Mouse (Mus musculus): Measurements from ENCODE around the gene Prkg1. TPM values are rescaled to one million over a fixed set of nuclear protein-coding genes. Genes with fewer than 3 reads are reported as not detected.

The Prkg1 gene
- polyA plus RNA-seq, 1 experiment from 2014 or later: 6.0 TPM

- Histone ChIP-seq H3K36me3 (ENCODE audit: insufficient read depth) (no peaks in the 10 kb centered on the region), H3K27ac (ENCODE audit: low read depth) (no peak overlapping the region), H3K9ac (no peak overlapping the region), H3K4me1 (ENCODE audit: insufficient read depth) (no peaks in the 10 kb centered on the region), H3K9me3 (ENCODE audit: low read depth, low read length) (no peaks in the 10 kb centered on the region), H3K4me3 (ENCODE audit: low read depth, low read length) (no peak overlapping the region), H3K27me3 (ENCODE audit: insufficient read depth, low read length) (no peaks in the 10 kb centered on the region), H3K4me2 (no peak overlapping the region)
- WGBS: 23% methylated on average over 2 of the region's 2 CpGs
- DNase-seq (no peak), ATAC-seq (ENCODE audit: insufficient read depth) (no peak)
- TF ChIP-seq CTCF (IDR thresholded peaks at IDR 0.05; ENCODE audit: low read depth): no peak
Observed at GRCm38 (mm10) chr19:31210449-31210848, 554.4 kb downstream of the Prkg1 start.

- H3K9me3 ChIP-seq (ENCODE audit: low read depth, low read length): no peaks in the 10 kb centered on the region
- no peak overlapping the region for H3K27ac ChIP-seq (ENCODE audit: low read depth)
- no peak for ATAC-seq (ENCODE audit: insufficient read depth)
- no peaks in the 10 kb centered on the region for H3K4me1 ChIP-seq (ENCODE audit: insufficient read depth)
- no peak overlapping the region for H3K4me3 ChIP-seq (ENCODE audit: low read depth, low read length)
- no peak for DNase-seq
- no peak overlapping the region for H3K9ac ChIP-seq
- H3K36me3 ChIP-seq (ENCODE audit: insufficient read depth): no peaks in the 10 kb centered on the region
- H3K27me3 ChIP-seq (ENCODE audit: insufficient read depth, low read length): no peaks in the 10 kb centered on the region
- H3K4me2 ChIP-seq: no peak overlapping the region
- WGBS: 39% methylated on average over 5 of the region's 5 CpGs
- TF ChIP-seq CTCF (IDR thresholded peaks at IDR 0.05; ENCODE audit: low read depth): no peak
Observed at GRCm38 (mm10) chr19:31199583-31199982, 565.2 kb downstream of the Prkg1 start.

GRCm38 (mm10) chr19:31198461-31198860 is 566.4 kb downstream of the Prkg1 start:
- Histone ChIP-seq H3K9ac (no peak overlapping the region), H3K4me1 (ENCODE audit: insufficient read depth) (no peaks in the 10 kb centered on the region), H3K4me3 (ENCODE audit: low read depth, low read length) (no peak overlapping the region), H3K36me3 (ENCODE audit: insufficient read depth) (no peaks in the 10 kb centered on the region), H3K27ac (ENCODE audit: low read depth) (no peak overlapping the region), H3K4me2 (no peak overlapping the region), H3K27me3 (ENCODE audit: insufficient read depth, low read length) (no peaks in the 10 kb centered on the region), H3K9me3 (ENCODE audit: low read depth, low read length) (no peaks in the 10 kb centered on the region)
- DNase-seq: no peak
- TF ChIP-seq CTCF (IDR thresholded peaks at IDR 0.05; ENCODE audit: low read depth): no peak
- WGBS: 57% methylated on average over 4 of the region's 4 CpGs
- ATAC-seq (ENCODE audit: insufficient read depth): no peak

GRCm38 (mm10) chr19:31197076-31197475 is 567.8 kb downstream of the Prkg1 start:
- H3K4me2 ChIP-seq: no peak overlapping the region
- ATAC-seq (ENCODE audit: insufficient read depth) (no peak), DNase-seq (no peak)
- no peak overlapping the region for H3K4me3 ChIP-seq (ENCODE audit: low read depth, low read length)
- H3K9ac ChIP-seq: no peak overlapping the region
- no peaks in the 10 kb centered on the region for H3K36me3 ChIP-seq (ENCODE audit: insufficient read depth)
- no peak overlapping the region for H3K27ac ChIP-seq (ENCODE audit: low read depth)
- H3K27me3 ChIP-seq (ENCODE audit: insufficient read depth, low read length): no peaks in the 10 kb centered on the region
- 81% methylated on average over 6 of the region's 6 CpGs for WGBS
- H3K9me3 ChIP-seq (ENCODE audit: low read depth, low read length): no peaks in the 10 kb centered on the region
- TF ChIP-seq CTCF (IDR thresholded peaks at IDR 0.05; ENCODE audit: low read depth): no peak
- H3K4me1 ChIP-seq (ENCODE audit: insufficient read depth): no peaks in the 10 kb centered on the region

- ATAC-seq (ENCODE audit: insufficient read depth): no peak
Observed at GRCm38 (mm10) chr19:31188559-31189218, 576.1 kb downstream of the Prkg1 start.

GRCm38 (mm10) chr19:31180757-31181156 is 584.1 kb downstream of the Prkg1 start:
- 86% methylated on average over 4 of the region's 4 CpGs for WGBS
- no peak overlapping the region for H3K9ac ChIP-seq
- no peak for ATAC-seq (ENCODE audit: insufficient read depth)

More at GRCm38 (mm10) chr19:31188559-31189218, 576.1 kb downstream of the Prkg1 start:
- H3K4me2 ChIP-seq: no peak overlapping the region
- no peaks in the 10 kb centered on the region for H3K9me3 ChIP-seq (ENCODE audit: low read depth, low read length)
- no peaks in the 10 kb centered on the region for H3K4me1 ChIP-seq (ENCODE audit: insufficient read depth)
- no peak for DNase-seq
- H3K36me3 ChIP-seq (ENCODE audit: insufficient read depth): no peaks in the 10 kb centered on the region
- H3K27me3 ChIP-seq (ENCODE audit: insufficient read depth, low read length): no peaks in the 10 kb centered on the region
- H3K9ac ChIP-seq: no peak overlapping the region
- no peak for TF ChIP-seq CTCF (IDR thresholded peaks at IDR 0.05; ENCODE audit: low read depth)
- no peak overlapping the region for H3K27ac ChIP-seq (ENCODE audit: low read depth)
- H3K4me3 ChIP-seq (ENCODE audit: low read depth, low read length): no peak overlapping the region
- WGBS: 79% methylated on average over 6 of the region's 6 CpGs

GRCm38 (mm10) chr19:31177279-31177922 is 587.4 kb downstream of the Prkg1 start:
- ATAC-seq (ENCODE audit: insufficient read depth): no peak
- Histone ChIP-seq H3K9ac (no peak overlapping the region), H3K27ac (ENCODE audit: low read depth) (no peak overlapping the region), H3K4me3 (ENCODE audit: low read depth, low read length) (no peak overlapping the region), H3K27me3 (ENCODE audit: insufficient read depth, low read length) (no peaks in the 10 kb centered on the region), H3K9me3 (ENCODE audit: low read depth, low read length) (no peaks in the 10 kb centered on the region), H3K4me1 (ENCODE audit: insufficient read depth) (no peaks in the 10 kb centered on the region), H3K36me3 (ENCODE audit: insufficient read depth) (no peaks in the 10 kb centered on the region), H3K4me2 (no peak overlapping the region)
- WGBS: 85% methylated on average over 8 of the region's 8 CpGs
- no peak for TF ChIP-seq CTCF (IDR thresholded peaks at IDR 0.05; ENCODE audit: low read depth)
- no peak for DNase-seq

More at GRCm38 (mm10) chr19:31180757-31181156, 584.1 kb downstream of the Prkg1 start:
- TF ChIP-seq CTCF (IDR thresholded peaks at IDR 0.05; ENCODE audit: low read depth): no peak
- Histone ChIP-seq H3K4me1 (ENCODE audit: insufficient read depth) (no peaks in the 10 kb centered on the region), H3K27me3 (ENCODE audit: insufficient read depth, low read length) (no peaks in the 10 kb centered on the region), H3K36me3 (ENCODE audit: insufficient read depth) (no peaks in the 10 kb centered on the region), H3K27ac (ENCODE audit: low read depth) (no peak overlapping the region), H3K4me2 (no peak overlapping the region), H3K9me3 (ENCODE audit: low read depth, low read length) (no peaks in the 10 kb centered on the region), H3K4me3 (ENCODE audit: low read depth, low read length) (no peak overlapping the region)
- no peak for DNase-seq
